Mouse (Mus musculus) liver, adult 2 months (tissue): ENCODE data around the gene Tmem145.

Experiments
- CTCF ChIP-seq: fragments of 200-500 bp; IDR thresholded peaks from 2 replicates; pipeline ENCODE4 v1.5.1; 2011; ENCODE audit warnings: low read depth, low read length, control low read depth
- POLR2A ChIP-seq: fragments of 200-500 bp; IDR thresholded peaks from 2 replicates; pipeline ENCODE4 v1.6.1; 2011; ENCODE audit warnings: low read length, control low read depth; ENCODE audit not compliant: insufficient read depth; ENCODE audit errors: extremely low read depth

GRCm38 (mm10) chr7:25358721-25359206 lies 52.9 kb downstream of the Tmem145 start:
- TF ChIP-seq POLR2A (no peak), CTCF (no peak)
